Mouse (Mus musculus) olfactory bulb, adult 2 months (tissue): ENCODE measurements around the gene Grm1.

Source experiments
- CTCF ChIP-seq: fragments of 200-500 bp; IDR thresholded peaks from 2 replicates; pipeline ENCODE4 v1.5.1; 2012; ENCODE audit warnings: low read depth, mild to moderate bottlenecking, low read length, moderate library complexity; ENCODE audit not compliant: insufficient read depth
- POLR2A ChIP-seq: fragments of 200-500 bp; IDR thresholded peaks from 2 replicates; pipeline ENCODE4 v1.6.1; 2012; ENCODE audit warnings: mild to moderate bottlenecking, low read depth, low read length, moderate library complexity; ENCODE audit not compliant: insufficient read depth

GRCm38 (mm10) chr10:10870271-10870670 is 211.9 kb downstream of the Grm1 start:
- TF ChIP-seq CTCF (no peak), POLR2A (no peak)
